Mouse (Mus musculus): ENCODE results near the gene Nsun2. TPM values are rescaled to one million over a fixed set of nuclear protein-coding genes. Genes with fewer than 3 reads are reported as not detected.

Nsun2 gene
- polyA plus RNA-seq, 1 experiment: 66.4 TPM

- no peaks in the 10 kb centered on the region for H3K4me1 ChIP-seq (ENCODE audit: control insufficient read depth, insufficient read depth, low read length)
- WGBS: 22% methylated on average over 7 of the region's 7 CpGs
- H3K4me3 ChIP-seq (replicated peaks; ENCODE audit: control insufficient read depth, low read depth, low read length): no peak overlapping the region
- H3K27ac ChIP-seq (ENCODE audit: control insufficient read depth, insufficient read depth, low read depth, low read length, poor library complexity): no peak overlapping the region
- TF ChIP-seq CTCF (IDR thresholded peaks at IDR 0.05; ENCODE audit: control insufficient read depth, insufficient read depth, low read length): peak; percentile 53
- TF ChIP-seq POLR2A (IDR thresholded peaks at IDR 0.05; ENCODE audit: borderline replicate concordance, control insufficient read depth, low read depth, low read length): no peak
These were observed 40.6 kb upstream of the Nsun2 start for GRCm38 (mm10) chr13:69492876-69493463.

- TF ChIP-seq CTCF (IDR thresholded peaks at IDR 0.05; ENCODE audit: control insufficient read depth, insufficient read depth, low read length) (no peak), POLR2A (IDR thresholded peaks at IDR 0.05; ENCODE audit: borderline replicate concordance, control insufficient read depth, low read depth, low read length) (no peak)
- H3K4me1 ChIP-seq (ENCODE audit: control insufficient read depth, insufficient read depth, low read length): no peaks in the 10 kb centered on the region
- H3K4me3 ChIP-seq (replicated peaks; ENCODE audit: control insufficient read depth, low read depth, low read length): no peak overlapping the region
- H3K27ac ChIP-seq (ENCODE audit: control insufficient read depth, insufficient read depth, low read depth, low read length, poor library complexity): no peak overlapping the region
- 90% methylated on average over 5 of the region's 5 CpGs for WGBS
These were observed 35.3 kb upstream of the Nsun2 start for GRCm38 (mm10) chr13:69498276-69498675.

GRCm38 (mm10) chr13:69502157-69502750 is 31.3 kb upstream of the Nsun2 start:
- Histone ChIP-seq H3K4me3 (replicated peaks; ENCODE audit: control insufficient read depth, low read depth, low read length) (no peak overlapping the region), H3K4me1 (ENCODE audit: control insufficient read depth, insufficient read depth, low read length) (no peaks in the 10 kb centered on the region), H3K27ac (ENCODE audit: control insufficient read depth, insufficient read depth, low read depth, low read length, poor library complexity) (no peak overlapping the region)
- TF ChIP-seq POLR2A (IDR thresholded peaks at IDR 0.05; ENCODE audit: borderline replicate concordance, control insufficient read depth, low read depth, low read length) (no peak), CTCF (IDR thresholded peaks at IDR 0.05; ENCODE audit: control insufficient read depth, insufficient read depth, low read length) (no peak)
- WGBS: 69% methylated on average over 14 of the region's 14 CpGs

GRCm38 (mm10) chr13:69502863-69503262 is 30.7 kb upstream of the Nsun2 start:
- Histone ChIP-seq H3K27ac (ENCODE audit: control insufficient read depth, insufficient read depth, low read depth, low read length, poor library complexity) (no peak overlapping the region), H3K4me3 (replicated peaks; ENCODE audit: control insufficient read depth, low read depth, low read length) (no peak overlapping the region), H3K4me1 (ENCODE audit: control insufficient read depth, insufficient read depth, low read length) (no peaks in the 10 kb centered on the region)
- WGBS: 55% methylated on average over 5 of the region's 5 CpGs
- no peak for TF ChIP-seq CTCF (IDR thresholded peaks at IDR 0.05; ENCODE audit: control insufficient read depth, insufficient read depth, low read length)
- TF ChIP-seq POLR2A (IDR thresholded peaks at IDR 0.05; ENCODE audit: borderline replicate concordance, control insufficient read depth, low read depth, low read length): no peak

- H3K4me1 ChIP-seq (ENCODE audit: control insufficient read depth, insufficient read depth, low read length): no peaks in the 10 kb centered on the region
- 66% methylated on average over 12 of the region's 12 CpGs for WGBS
These were observed 27.0 kb upstream of the Nsun2 start for GRCm38 (mm10) chr13:69506341-69507086.

GRCm38 (mm10) chr13:69507666-69508065 is 25.9 kb upstream of the Nsun2 start:
- WGBS: 94% methylated on average over 3 of the region's 3 CpGs
- H3K27ac ChIP-seq (ENCODE audit: control insufficient read depth, insufficient read depth, low read depth, low read length, poor library complexity): no peak overlapping the region
- H3K4me3 ChIP-seq (replicated peaks; ENCODE audit: control insufficient read depth, low read depth, low read length): no peak overlapping the region
- TF ChIP-seq POLR2A (IDR thresholded peaks at IDR 0.05; ENCODE audit: borderline replicate concordance, control insufficient read depth, low read depth, low read length) (no peak), CTCF (IDR thresholded peaks at IDR 0.05; ENCODE audit: control insufficient read depth, insufficient read depth, low read length) (no peak)
- no peaks in the 10 kb centered on the region for H3K4me1 ChIP-seq (ENCODE audit: control insufficient read depth, insufficient read depth, low read length)

More at GRCm38 (mm10) chr13:69506341-69507086, 27.0 kb upstream of the Nsun2 start:
- Histone ChIP-seq H3K4me3 (replicated peaks; ENCODE audit: control insufficient read depth, low read depth, low read length) (no peak overlapping the region), H3K27ac (ENCODE audit: control insufficient read depth, insufficient read depth, low read depth, low read length, poor library complexity) (no peak overlapping the region; the same call in 1 of the 2 replicates)
- TF ChIP-seq CTCF (IDR thresholded peaks at IDR 0.05; ENCODE audit: control insufficient read depth, insufficient read depth, low read length): no peak
- no peak for TF ChIP-seq POLR2A (IDR thresholded peaks at IDR 0.05; ENCODE audit: borderline replicate concordance, control insufficient read depth, low read depth, low read length)

- Histone ChIP-seq H3K4me1 (ENCODE audit: control insufficient read depth, insufficient read depth, low read length) (no peaks in the 10 kb centered on the region), H3K4me3 (replicated peaks; ENCODE audit: control insufficient read depth, low read depth, low read length) (no peak overlapping the region), H3K27ac (ENCODE audit: control insufficient read depth, insufficient read depth, low read depth, low read length, poor library complexity) (no peak overlapping the region)
- TF ChIP-seq POLR2A (IDR thresholded peaks at IDR 0.05; ENCODE audit: borderline replicate concordance, control insufficient read depth, low read depth, low read length): no peak
- 58% methylated on average over 9 of the region's 9 CpGs for WGBS
These were observed 23.9 kb upstream of the Nsun2 start for GRCm38 (mm10) chr13:69509391-69510244.

GRCm38 (mm10) chr13:69515091-69515490 is 18.5 kb upstream of the Nsun2 start:
- no peak overlapping the region for H3K27ac ChIP-seq (ENCODE audit: control insufficient read depth, insufficient read depth, low read depth, low read length, poor library complexity)
- TF ChIP-seq POLR2A (IDR thresholded peaks at IDR 0.05; ENCODE audit: borderline replicate concordance, control insufficient read depth, low read depth, low read length): no peak
- no peak for TF ChIP-seq CTCF (IDR thresholded peaks at IDR 0.05; ENCODE audit: control insufficient read depth, insufficient read depth, low read length)
- 86% methylated on average over 3 of the region's 3 CpGs for WGBS
- no peak overlapping the region for H3K4me3 ChIP-seq (replicated peaks; ENCODE audit: control insufficient read depth, low read depth, low read length)
- H3K4me1 ChIP-seq (ENCODE audit: control insufficient read depth, insufficient read depth, low read length): no peaks in the 10 kb centered on the region

Data from bone marrow, adult 2 months (tissue).